Mouse (Mus musculus): ENCODE results near the gene Gm20388.

The Gm20388 gene

DNA sequence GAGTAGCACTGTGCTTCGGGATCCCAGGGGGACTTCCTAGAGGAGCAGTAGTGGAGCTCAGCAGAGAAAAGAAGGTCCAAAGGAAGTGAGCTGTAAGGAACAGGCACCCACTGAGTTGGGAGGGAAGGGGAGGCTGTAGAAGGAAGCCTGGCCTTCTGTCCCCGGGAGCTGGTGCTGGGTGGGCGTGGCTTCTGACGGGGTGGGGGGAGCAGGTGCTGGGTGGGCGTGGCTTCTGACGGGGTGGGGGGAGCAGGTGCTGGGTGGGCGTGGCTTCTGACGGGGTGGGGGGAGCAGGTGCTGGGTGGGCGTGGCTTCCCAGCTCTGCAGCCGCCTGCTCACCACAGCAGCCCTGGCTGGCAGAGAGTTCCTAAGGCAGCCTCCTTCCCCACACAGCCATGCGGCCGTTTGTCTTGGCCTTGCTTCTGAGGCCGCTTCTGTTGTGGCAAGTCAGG lies 2413.3 kb downstream of the Gm20388 start:
- DNase-seq (ENCODE audit: low spot score), result peak; percentile 57

DNA sequence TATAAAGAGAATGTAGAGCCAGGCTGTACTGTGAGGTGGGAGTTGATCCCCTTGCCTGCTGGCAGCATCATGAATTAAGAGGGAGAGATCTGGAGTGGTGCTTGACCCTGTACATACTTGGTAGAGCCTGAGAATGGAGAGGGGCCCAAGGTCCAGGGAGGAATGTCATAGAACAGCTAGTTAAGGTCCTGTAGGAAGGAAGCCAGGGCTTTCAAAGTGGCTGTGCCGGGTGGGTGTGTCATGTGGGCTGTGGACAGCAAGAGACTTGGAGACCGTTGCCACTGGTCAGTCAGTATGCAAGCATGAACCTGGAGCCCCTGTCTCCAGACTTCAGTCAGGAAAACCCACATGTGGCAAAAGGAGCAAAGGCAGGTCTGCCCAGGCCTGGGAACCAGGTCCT lies 2414.6 kb downstream of the Gm20388 start:
- DNase-seq (ENCODE audit: low spot score), result no peak

DNA sequence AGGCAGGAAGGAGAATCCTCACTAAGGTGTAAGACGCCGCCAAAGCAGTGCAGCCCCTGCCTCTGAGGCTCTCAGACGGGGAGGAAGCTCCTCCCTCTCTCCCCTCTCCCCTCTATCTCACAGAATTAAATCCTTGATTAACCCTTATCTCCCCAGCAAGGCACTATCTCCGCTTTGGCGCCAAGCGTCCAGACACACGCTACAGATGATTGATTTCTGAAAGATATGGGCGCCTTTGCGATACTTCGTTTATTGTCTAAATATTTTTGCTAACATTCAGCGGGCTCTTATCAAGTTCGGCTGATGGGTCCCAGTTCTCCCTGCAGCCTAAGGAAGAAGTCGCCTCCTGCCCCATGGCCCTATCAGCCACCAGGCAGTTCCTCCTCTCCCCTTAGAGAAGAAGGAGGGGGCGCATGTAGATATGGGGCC lies 2415.5 kb downstream of the Gm20388 start:
- DNase-seq (ENCODE audit: low spot score), result no peak

DNA sequence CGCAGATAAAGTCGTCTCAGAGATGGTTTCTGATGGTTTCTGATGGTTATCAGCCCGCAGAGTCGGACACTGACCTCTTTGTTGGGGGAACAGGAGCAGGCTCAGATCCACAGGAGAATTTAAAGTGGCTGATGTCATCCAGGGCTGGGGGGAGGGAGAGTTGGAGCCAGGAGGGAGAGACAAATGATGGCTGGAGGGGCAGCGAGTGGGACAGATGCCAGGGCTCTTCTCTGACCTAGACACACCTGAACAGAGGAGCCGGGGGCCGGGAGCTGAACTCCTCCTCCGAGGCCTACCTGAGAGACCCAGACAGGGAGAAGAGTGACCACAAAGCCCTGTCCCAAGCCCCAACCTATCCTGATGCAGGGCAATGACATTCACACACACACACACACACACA lies 2418.4 kb downstream of the Gm20388 start:
- DNase-seq (ENCODE audit: low spot score), result no peak

DNA sequence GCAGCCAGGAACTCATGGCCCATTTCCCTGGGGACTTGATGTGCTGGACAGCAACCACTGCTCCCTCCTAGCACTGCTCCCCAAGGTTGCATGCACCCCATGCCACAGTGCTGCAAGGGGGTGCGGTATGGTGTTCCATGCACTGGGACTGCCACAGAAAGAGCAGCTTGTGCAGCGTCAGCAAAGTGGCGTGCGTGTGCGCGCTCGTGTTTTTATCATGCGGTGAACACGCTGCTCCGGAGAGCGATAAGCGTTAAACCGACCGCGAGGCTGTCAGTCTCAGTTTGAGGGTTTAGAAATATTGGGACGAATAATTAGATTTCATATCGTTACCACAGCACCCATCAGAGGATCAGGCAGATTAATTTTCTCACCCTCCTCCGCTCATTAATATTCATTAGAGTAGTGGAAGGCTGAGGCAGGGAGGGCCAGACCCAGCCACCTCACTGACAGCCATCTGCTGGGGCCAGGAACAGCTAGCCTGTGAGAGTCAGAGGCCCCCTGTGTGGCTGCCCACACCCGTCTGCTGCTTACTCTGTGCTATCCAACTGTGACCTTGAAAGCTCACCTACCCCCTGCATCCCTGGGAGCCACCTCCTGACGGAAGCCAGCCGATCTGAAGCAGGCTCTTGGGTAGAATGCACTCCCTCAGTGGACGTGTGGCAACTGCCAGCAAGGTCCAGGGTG lies 2419.1 kb downstream of the Gm20388 start:
- DNase-seq (ENCODE audit: low spot score), result no peak

DNA sequence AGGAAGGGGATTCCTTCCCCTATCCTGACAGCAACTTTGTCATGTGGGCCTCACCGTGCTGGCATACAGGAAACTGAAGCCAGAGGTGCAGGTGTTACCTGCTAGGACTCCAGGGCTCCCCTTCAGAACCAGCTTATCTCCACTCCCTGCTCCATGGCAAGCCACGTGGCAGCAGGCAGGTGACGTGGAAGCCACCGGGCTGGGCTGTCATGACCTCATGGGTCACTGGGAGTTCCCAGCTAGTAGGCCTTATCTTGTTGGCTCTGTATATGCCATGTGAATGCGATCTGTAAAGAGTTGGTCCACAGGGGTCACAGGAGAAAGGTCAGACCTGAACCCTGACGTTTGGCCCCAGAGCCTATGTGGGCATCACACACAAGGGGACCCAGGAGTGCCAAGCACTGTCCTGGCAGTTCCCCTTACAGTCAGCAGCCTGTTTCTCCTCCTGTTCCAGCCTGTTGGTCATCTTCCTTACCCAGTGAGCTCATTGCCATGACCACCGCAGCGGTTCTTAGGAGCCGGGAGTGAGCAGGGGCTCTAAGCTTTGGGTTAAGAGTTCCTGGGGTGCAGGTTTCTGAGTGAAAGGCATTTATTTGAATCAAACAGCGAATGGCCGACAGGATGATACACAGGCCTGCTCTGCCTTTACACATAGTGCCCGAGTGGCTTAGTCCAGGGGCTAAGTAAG lies 2419.9 kb downstream of the Gm20388 start:
- DNase-seq (ENCODE audit: low spot score), result no peak

DNA sequence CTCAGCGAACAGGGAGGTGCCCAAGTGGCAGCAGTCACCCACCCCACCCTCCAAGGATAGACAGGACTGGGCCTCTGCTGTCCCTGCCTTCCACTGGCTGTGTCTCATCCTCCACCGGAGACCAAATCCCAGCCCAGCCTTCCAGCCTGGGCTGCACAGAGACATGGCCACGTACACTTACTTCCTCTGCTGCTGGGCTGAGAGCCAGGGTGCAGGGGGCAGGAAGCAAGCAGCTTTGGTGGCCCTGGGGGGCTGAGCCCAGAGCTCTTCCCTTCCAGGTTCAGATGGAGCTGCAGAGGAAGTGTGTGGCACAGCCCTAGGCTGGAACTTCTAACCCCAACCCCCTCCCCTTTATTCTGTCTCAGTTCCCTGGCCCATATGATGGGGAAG lies 2420.5 kb downstream of the Gm20388 start:
- DNase-seq (ENCODE audit: low spot score), result no peak

DNA sequence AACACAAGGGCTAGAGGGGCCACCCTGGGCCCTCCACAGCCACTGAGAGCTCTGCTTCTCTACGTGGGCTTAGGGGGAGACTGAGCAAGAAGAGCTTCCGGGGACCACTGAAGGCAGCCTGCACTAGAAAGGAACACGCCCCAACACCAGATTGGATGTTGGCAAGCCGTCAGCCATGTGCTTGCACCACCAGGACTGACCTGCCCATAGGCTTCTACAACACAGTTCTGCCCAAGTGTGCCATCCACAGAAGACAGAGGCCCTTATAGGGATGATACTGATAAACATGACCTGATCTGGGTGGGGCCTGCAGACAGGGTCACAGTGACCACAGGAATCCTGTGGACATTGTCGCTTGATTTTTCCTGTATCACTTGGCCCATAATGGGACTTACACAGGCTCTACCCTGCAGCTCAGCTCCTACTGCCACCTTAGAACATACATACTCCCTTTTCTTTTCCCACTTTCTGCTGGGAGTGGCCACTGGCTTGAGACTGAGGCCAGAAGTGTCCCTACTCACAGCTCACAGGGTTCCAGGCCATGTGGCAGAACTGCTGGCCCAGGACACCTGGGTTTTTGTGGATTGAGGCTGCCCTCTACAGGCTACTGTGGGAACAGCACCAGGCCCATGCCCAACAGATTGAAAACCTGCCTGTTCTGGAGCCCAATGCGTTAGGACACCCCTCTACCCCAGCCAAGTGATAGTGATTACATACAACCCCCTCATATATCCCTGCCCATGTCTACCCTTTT lies 2422.3 kb downstream of the Gm20388 start:
- peak; percentile 90 for DNase-seq (ENCODE audit: low spot score)

DNA sequence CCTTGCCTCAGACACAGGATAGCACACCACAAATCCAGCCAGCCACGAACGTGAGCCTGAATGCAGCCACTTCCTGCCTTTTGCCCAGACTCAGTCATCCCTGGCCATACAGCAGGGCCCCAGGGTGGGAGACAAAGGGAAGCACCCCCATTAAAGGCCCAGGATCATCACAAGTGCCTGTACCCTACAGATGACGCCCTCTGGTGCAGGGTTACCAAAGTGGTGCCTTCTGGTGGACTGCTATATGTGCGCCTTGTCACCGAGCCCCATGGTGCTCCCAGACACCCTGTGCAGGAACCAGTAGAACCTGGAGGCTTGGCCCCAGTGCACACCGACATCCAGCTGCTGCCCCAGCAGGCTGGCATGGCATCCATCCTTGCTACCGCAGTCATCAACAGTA lies 2422.9 kb downstream of the Gm20388 start:
- DNase-seq (ENCODE audit: low spot score), result no peak

DNA sequence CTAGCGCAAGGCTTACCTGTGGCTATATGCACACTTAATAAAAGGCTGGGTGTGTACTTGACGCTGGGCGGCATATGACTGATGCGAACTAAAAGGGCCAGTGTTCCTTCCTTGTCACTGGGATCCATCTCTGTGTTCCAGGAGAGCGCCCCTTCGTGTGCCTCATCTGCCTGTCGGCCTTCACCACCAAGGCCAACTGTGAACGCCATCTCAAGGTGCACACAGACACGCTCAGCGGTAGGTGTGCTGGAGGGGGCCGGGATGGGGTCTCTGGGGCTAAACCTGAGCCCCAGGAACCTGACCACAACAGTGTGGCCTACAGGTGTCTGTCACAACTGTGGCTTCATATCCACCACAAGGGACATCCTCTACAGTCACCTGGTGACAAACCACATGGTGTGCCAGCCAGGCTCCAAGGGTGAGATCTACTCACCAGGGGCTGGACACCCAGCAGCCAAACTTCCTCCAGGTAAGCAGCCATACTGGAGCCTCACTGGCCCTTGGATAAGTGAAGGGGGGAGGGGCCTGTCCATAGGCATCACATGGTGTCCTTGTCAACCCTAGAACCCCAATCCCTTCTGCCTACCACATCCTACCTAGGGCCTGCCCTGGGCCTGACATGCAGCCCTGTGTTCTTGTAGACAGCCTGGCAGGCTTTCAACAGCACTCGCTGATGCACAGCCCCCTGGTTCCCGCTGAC lies 2424.3 kb downstream of the Gm20388 start:
- no peak for DNase-seq (ENCODE audit: low spot score)

DNA sequence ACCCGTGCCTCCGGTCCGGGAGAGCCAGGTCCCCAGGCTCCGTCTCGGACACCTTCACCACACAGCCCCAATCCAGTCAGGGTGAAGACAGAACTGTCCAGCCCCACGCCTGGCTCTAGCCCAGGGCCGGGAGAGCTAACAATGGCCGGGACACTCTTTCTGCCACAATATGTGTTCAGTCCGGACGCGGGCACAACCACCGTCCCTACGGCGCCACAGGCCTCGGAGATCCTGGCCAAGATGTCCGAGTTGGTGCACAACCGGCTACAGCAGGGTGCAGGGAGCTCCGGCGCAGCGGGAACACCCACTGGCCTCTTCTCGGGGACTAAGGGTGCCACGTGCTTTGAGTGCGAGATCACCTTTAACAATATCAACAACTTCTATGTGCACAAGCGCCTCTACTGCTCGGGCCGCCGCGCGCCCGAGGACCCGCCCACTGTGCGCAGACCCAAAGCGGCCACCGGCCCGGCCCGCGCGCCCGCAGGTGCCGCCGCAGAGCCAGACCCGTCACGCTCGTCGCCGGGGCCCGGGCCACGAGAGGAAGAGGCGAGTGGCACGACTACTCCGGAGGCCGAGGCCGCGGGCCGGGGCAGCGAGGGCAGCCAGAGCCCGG lies 2425.1 kb downstream of the Gm20388 start:
- DNase-seq (ENCODE audit: low spot score), result no peak

DNA sequence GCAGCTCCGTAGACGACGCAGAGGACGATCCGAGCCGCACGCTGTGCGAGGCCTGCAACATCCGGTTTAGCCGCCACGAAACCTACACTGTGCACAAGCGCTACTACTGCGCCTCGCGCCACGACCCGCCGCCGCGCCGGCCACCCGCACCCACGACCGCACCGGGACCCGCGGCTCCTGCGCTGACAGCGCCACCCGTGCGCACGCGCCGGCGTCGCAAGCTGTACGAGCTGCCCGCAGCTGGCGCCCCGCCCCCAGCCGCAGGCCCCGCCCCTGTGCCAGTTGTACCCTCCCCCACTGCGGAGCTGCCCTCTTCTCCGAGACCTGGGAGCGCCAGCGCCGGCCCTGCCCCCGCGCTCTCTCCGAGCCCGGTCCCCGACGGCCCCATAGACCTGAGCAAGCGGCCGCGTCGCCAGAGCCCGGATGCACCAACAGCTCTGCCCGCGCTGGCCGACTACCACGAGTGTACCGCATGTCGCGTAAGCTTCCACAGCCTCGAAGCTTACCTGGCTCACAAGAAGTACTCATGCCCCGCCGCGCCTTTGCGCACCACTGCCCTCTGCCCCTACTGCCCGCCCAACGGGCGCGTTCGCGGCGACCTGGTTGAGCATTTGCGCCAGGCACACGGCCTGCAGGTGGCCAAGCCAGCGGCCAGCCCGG lies 2425.7 kb downstream of the Gm20388 start:
- peak; percentile 77 for DNase-seq (ENCODE audit: low spot score)

DNA sequence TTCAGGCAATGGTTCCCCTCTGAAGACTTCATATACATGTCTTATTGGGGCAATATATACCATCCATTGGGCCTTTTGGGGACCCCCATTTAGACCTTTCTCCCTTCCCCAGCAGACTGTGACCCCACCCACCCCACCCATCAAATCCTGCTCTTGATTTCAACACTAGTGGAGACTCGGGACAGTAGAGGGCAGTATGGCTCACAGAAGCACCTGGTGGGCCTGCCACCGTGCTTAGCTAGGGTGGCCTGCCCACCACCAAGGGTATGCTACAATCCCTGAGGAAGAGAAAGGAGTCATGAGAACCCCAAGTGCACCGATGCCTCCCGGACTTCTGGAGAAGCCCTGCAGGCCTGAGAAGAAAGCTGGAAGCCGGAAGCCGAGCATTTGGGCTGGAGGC lies 2428.2 kb downstream of the Gm20388 start:
- DNase-seq (ENCODE audit: low spot score), result no peak

DNA sequence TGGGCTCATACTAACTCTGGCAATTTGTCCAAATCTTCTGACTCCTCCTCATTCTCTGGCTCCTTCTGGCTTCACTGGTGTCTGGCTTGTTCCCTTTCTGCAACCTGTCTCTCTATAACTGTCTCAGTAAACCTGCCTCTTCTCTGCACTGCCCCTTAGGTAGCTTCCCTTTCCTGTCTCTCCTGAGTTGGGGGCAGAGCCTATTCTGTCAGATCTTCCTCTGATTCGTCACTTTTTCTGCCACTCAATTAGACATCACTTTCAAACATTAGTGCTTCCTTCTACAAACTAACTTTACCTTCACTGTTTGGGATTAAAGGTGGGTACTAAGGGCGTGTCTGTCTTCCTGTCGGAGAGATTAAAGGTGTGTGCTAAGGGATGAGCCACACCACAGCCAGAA lies 2430.1 kb downstream of the Gm20388 start:
- no peak for DNase-seq (ENCODE audit: low spot score)

DNA sequence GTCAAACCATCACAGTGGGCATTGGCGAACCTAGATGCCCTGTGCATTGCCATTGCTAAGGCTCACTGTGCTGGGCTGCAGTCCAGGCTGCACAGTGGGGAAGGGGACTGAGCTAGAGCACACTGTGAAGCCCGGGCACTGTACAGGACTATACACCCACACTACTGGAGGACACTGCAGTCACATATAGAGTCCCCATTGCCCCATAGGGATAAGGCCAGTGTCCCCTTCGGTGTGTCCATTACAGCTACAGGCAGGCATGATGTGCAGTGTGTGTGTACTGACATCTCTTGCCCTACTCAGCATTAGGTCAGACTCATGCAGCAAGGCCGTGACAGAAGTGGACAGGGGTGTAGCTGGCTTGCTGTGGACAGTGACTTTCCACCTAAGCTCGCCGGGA lies 2431.1 kb downstream of the Gm20388 start:
- DNase-seq (ENCODE audit: low spot score), result no peak

DNA sequence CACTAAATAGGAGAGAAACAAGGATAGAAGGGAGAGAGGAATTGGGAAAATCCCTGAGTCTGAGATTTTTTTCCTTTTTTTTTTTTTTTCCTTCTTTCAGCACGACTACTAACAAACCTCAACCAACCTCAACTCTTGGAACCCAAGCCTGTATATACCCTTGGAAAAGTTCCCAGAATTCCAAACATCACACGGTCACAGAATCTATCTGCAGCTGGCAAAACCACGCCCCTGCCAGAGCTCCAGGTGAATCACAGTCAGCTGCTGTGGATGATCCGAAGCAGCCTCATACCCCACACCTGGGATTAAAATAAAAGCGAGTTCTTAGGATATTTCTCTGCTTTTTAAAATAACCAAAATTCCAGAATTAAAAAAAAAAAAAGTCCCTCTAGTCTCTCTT lies 2431.7 kb downstream of the Gm20388 start:
- no peak for DNase-seq (ENCODE audit: low spot score)

DNA sequence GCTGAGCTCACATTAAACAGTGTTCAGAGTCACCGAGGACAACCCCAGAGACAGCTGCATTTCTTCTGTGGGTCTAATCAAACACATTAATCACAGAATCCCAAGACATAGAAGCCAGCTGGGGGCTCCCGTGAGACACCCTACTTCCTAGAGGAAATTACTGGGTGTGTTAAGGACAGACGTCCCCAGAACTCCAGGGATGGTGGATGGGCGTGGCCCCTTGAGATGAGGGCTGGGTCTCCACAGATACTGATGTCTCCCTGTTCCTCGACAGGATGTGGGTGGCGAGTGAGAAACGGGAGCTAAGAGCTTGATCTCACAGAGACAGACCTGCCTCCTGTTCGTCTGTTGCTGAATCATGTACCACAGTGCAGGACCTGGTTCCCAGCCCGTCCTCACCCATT lies 2432.2 kb downstream of the Gm20388 start:
- peak; percentile 27 for DNase-seq (ENCODE audit: low spot score)

DNA sequence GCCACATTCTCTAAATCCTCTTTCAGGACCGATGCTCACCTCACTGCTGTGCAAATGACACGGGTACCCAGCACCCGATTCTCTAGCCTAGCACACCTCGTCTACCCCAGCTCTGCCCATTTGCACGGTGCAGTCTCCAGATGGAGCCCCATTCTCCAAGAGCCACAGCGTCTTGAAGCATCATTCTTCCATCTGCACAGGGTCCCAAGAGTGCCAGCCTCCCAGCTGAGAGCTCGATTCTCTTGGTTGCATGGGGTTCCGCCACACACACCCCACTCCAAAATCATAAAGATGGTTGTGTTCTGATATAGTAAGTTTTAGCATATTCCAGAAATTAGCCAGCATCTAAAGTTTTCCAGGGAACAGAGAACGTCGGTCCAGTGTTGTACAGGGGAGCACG lies 2432.7 kb downstream of the Gm20388 start:
- DNase-seq (ENCODE audit: low spot score), result no peak

DNA sequence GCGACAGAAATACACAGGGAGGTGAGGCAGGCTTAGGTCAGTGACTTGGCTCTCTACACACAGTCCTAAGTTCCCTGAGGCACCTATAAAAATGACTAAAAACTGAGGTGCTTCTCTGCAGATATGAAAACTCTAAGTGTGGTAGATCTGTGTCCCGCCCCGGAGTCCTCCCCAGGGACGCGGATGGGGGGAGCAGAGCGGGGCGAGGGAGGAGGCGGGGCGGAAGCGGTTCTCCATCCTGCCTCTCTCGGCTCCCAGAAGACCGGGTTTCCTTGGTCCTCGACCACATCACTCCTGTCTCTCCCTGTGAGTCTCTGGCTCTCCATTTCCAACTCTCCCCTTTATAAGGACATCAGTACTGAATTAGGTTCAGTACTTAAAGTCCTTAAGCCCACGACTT lies 2433.1 kb downstream of the Gm20388 start:
- peak; percentile 42 for DNase-seq (ENCODE audit: low spot score)

DNA sequence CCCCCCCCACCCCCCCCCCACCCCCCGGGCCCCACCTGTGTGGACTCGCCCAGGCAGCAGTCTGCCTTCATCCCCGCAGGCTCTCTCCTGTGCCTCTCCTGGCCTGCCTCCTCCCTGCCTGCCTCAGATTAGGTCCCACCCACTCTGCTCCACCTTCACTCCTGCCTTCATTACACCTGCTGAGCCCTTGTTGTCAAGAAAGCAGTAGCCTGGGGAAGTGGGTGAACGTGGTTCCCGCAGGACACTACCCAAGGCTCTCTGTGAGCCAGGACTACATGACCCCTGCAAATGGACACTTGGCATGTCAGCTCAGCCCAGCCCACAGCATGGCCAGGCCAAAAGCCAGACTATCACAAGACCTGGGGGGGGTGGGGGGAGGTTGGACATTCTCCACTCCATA lies 2433.6 kb downstream of the Gm20388 start:
- no peak for DNase-seq (ENCODE audit: low spot score)

Measured in retina, embryonic 14.5 days (tissue).